Mouse (Mus musculus): ENCODE data around the gene 2610318N02Rik.

DNA sequence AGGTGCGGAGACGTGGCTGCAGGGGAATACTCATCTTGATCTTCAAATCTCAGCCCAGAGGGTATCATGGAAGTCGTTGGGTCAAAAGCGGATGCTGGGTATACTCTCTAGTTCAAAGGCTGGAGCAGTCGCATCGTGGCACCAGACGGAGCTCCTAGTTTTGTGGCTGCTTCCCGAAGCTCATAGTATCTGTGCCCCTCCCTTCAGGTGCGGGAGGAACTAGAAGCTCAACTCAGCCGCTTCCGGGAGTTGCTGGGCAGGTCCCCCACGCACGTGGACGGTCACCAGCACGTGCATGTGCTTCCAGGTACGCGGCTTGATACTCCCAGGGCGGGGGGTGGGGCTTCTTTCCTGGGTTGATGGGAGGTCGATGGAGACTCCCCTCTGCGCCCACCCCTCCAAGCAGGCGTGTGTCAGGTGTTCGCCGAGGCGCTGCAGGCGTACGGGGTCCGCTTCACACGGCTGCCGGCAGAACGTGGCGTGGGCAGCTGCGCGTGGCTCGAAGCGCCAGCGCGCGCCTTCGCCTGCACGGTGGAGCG is 22.5 kb upstream of the 2610318N02Rik start:
- TF ChIP-seq POLR2A (IDR thresholded peaks at IDR 0.05; ENCODE audit: insufficient read depth, low read length) (no peak), CTCF (IDR thresholded peaks at IDR 0.05; ENCODE audit: low read depth, low read length) (no peak), EP300 (IDR thresholded peaks at IDR 0.05; ENCODE audit: insufficient read depth, low read depth, low read length) (0 out of 2 replicates have a peak, but pooled peaks have one; percentile 20)
